Mouse (Mus musculus) hindbrain, embryonic 11.5 days (tissue): Measurements from ENCODE around the gene Hist2h2bb. TPM values are rescaled to one million over a fixed set of nuclear protein-coding genes. Genes with fewer than 3 reads are reported as not detected.
"Not testable (repeated sequence)": the region's sequence is repeated elsewhere in the genome, so short reads cannot be mapped to it uniquely, and the experiment has no call there.

ENCODE experiments used
- ATAC-seq: fragments of 200-750 bp; cut with Nextera tagmentation; 2 replicates; pipeline ENCODE4 v1.8.0; 2017; ENCODE audit warnings: mild to moderate bottlenecking, moderate TSS enrichment, moderate library complexity; ENCODE audit not compliant: low FRiP score
- DNase-seq: peaks from one replicate; pipeline ENCODE4 v3.0.0-alpha.2; 2015; ENCODE audit warnings: low spot score
- H3K27ac ChIP-seq: fragments of 300-500 bp; sonication (generic); 2 replicates; pipeline ENCODE4 v1.5.1; 2014; ENCODE audit warnings: mild to moderate bottlenecking, low read depth, low read length
- H3K27me3 ChIP-seq: fragments of 300-500 bp; sonication (generic); 2 replicates; pipeline ENCODE4 v1.6.1; 2014; ENCODE audit warnings: mild to moderate bottlenecking, low read length, moderate library complexity, mixed read lengths; ENCODE audit not compliant: control insufficient read depth, insufficient read depth
- H3K36me3 ChIP-seq: fragments of 300-500 bp; sonication (generic); 2 replicates; pipeline ENCODE4 v1.6.1; 2014; ENCODE audit warnings: mild to moderate bottlenecking, low read length, moderate library complexity, mixed read lengths; ENCODE audit not compliant: control insufficient read depth, insufficient read depth
- H3K4me1 ChIP-seq: fragments of 300-500 bp; sonication (generic); replicated peaks from 2 replicates; pipeline ENCODE4 v1.6.1; 2014; ENCODE audit warnings: low read length, mixed read lengths; ENCODE audit not compliant: control insufficient read depth, insufficient read depth
- H3K4me2 ChIP-seq: fragments of 300-500 bp; sonication (generic); replicated peaks from 2 replicates; pipeline ENCODE4 v1.6.1; 2014; ENCODE audit warnings: mild to moderate bottlenecking, low read depth, low read length
- H3K4me3 ChIP-seq: fragments of 300-500 bp; sonication (generic); 2 replicates; pipeline ENCODE4 v1.5.1; 2014; ENCODE audit warnings: low read depth, low read length
- H3K9ac ChIP-seq: fragments of 300-500 bp; sonication (generic); 2 replicates; pipeline ENCODE4 v1.6.1; 2014; ENCODE audit warnings: low read depth, low read length
- H3K9me3 ChIP-seq: fragments of 300-500 bp; sonication (generic); 2 replicates; pipeline ENCODE4 v1.6.1; 2016; ENCODE audit warnings: low read length; ENCODE audit not compliant: control insufficient read depth
- WGBS: fragments of 180-500 bp; shearing (Covaris S2); extraction: QIAGEN DNeasy Blood & Tissue Kit; methylation state at CpG from one replicate; pipeline ENCODE4 v1.1.7; 2014; 5-methylcytosine and 5-hydroxymethylcytosine counted together
- polyA plus RNA-seq: library from polyadenylated mRNA; unstranded; fragments of >200 nt; fragmentation: Nextera tagmentation; extraction: Ambion mirVana; gene quantifications from 2 replicates; pipeline ENCODE4 v1.2.1, GENCODE M21; 2014

Hist2h2bb gene
- polyA plus RNA-seq, 1 experiment from 2014 or later = 16.9 TPM

- H3K36me3 ChIP-seq = no peaks in the 10 kb centered on the region
- H3K9me3 ChIP-seq = no peaks in the 10 kb centered on the region
- ATAC-seq (no peak), DNase-seq (no peak)
- 0 out of 2 replicates have a peak, but pooled peaks cover 2% of the 10 kb centered on the region for H3K4me1 ChIP-seq
- no peak overlapping the region for H3K4me3 ChIP-seq
- 83% methylated on average over 4 of the region's 4 CpGs for WGBS
- H3K9ac ChIP-seq = no peak overlapping the region
- peak overlapping the region; percentile 85 for H3K27ac ChIP-seq
- H3K27me3 ChIP-seq = no peaks in the 10 kb centered on the region
- no peak overlapping the region for H3K4me2 ChIP-seq
These were observed 2.0 kb upstream of the Hist2h2bb start for GRCm38 (mm10) chr3:96267541-96267940.

GRCm38 (mm10) chr3:96268051-96268775 lies 1.3 kb upstream of the Hist2h2bb start, which contains the start of gene Hist2h3b:
Gene Hist2h3b (plus strand): TSS chr3:96268654.
- DNase-seq = peak; percentile 79
- Histone ChIP-seq H3K27me3 (no peaks in the 10 kb centered on the region), H3K4me3 (peak within 1 kb of the TSS; percentile 56), H3K4me1 (0 out of 2 replicates have a peak, but pooled peaks cover 2% of the 10 kb centered on the region), H3K9me3 (no peaks in the 10 kb centered on the region), H3K9ac (peak within 1 kb of the TSS; percentile 75), H3K27ac (peak within 1 kb of the TSS; percentile 92), H3K36me3 (no peaks in the 10 kb centered on the region), H3K4me2 (peak within 1 kb of the TSS; percentile 82)
- 27% methylated on average over 29 of the region's 30 CpGs for WGBS
- peak; percentile 73 for ATAC-seq

- not testable (repeated sequence) for DNase-seq
- WGBS = 1% methylated on average over 9 of the region's 44 CpGs
These were observed 675 bp upstream of the Hist2h2bb start for GRCm38 (mm10) chr3:96268776-96269378.

GRCm38 (mm10) chr3:96273591-96274465 lies 4.3 kb downstream of the Hist2h2bb start:
- 91% methylated on average over 17 of the region's 17 CpGs for WGBS
- no peak overlapping the region for H3K27ac ChIP-seq
- no peaks in the 10 kb centered on the region for H3K36me3 ChIP-seq
- no peaks in the 10 kb centered on the region for H3K9me3 ChIP-seq
- ATAC-seq = no peak
- no peak overlapping the region for H3K4me3 ChIP-seq
- H3K9ac ChIP-seq = no peak overlapping the region
- H3K27me3 ChIP-seq = no peaks in the 10 kb centered on the region
- no peak overlapping the region for H3K4me2 ChIP-seq
- no peak for DNase-seq
- H3K4me1 ChIP-seq = no peaks in the 10 kb centered on the region

More at GRCm38 (mm10) chr3:96268776-96269378, 675 bp upstream of the Hist2h2bb start:
- not testable (repeated sequence) for H3K36me3 ChIP-seq, H3K9me3 ChIP-seq, H3K4me1 ChIP-seq, H3K27me3 ChIP-seq
- peak; percentile 65 for ATAC-seq
- Histone ChIP-seq H3K27ac (peak overlapping the region; percentile 92), H3K4me3 (peak overlapping the region; percentile 56), H3K4me2 (peak overlapping the region; percentile 82), H3K9ac (peak overlapping the region; percentile 75)

- Histone ChIP-seq H3K27ac (peak overlapping the region; percentile 82; the same call in 1 of the 2 replicates), H3K27me3 (no peaks in the 10 kb centered on the region; the same call in 1 of the 2 replicates), H3K4me1 (no peaks in the 10 kb centered on the region), H3K4me2 (peak overlapping the region; percentile 75), H3K9ac (peak overlapping the region; percentile 59; the same call in 1 of the 2 replicates), H3K9me3 (no peaks in the 10 kb centered on the region), H3K4me3 (peak overlapping the region; percentile 41), H3K36me3 (no peaks in the 10 kb centered on the region)
- WGBS = 17% methylated on average over 8 of the region's 8 CpGs
- ATAC-seq (peak; percentile 59), DNase-seq (peak; percentile 71)
These were observed 7.9 kb downstream of the Hist2h2bb start for GRCm38 (mm10) chr3:96277428-96277799.

- DNase-seq = peak; percentile 93
- peak overlapping the region; percentile 82 for H3K27ac ChIP-seq
- peak overlapping the region; percentile 41 for H3K4me3 ChIP-seq
- H3K36me3 ChIP-seq = no peaks in the 10 kb centered on the region
- peak overlapping the region; percentile 75 for H3K4me2 ChIP-seq
- H3K4me1 ChIP-seq = no peaks in the 10 kb centered on the region
- H3K9me3 ChIP-seq = no peaks in the 10 kb centered on the region
- under 1% methylated on average over 49 of the region's 49 CpGs for WGBS
- no peaks in the 10 kb centered on the region; the same call in 1 of the 2 replicates for H3K27me3 ChIP-seq
- peak overlapping the region; percentile 59 for H3K9ac ChIP-seq
- ATAC-seq = peak; percentile 97
These were observed 8.5 kb downstream of the Hist2h2bb start for GRCm38 (mm10) chr3:96277800-96278624.

GRCm38 (mm10) chr3:96280660-96281059 lies 11.1 kb downstream of the Hist2h2bb start:
- 0 out of 2 replicates have a peak, but pooled peaks cover 3% of the 10 kb centered on the region for H3K4me1 ChIP-seq
- H3K4me3 ChIP-seq = no peak overlapping the region
- H3K27ac ChIP-seq = no peak overlapping the region
- peaks cover 6% of the 10 kb centered on the region; the same call in 1 of the 2 replicates for H3K27me3 ChIP-seq
- no peak overlapping the region for H3K4me2 ChIP-seq
- ATAC-seq = no peak
- no peaks in the 10 kb centered on the region for H3K36me3 ChIP-seq
- WGBS = 59% methylated on average over 6 of the region's 6 CpGs
- H3K9me3 ChIP-seq = no peaks in the 10 kb centered on the region
- no peak for DNase-seq
- H3K9ac ChIP-seq = no peak overlapping the region

- Histone ChIP-seq H3K27me3 (peaks cover 6% of the 10 kb centered on the region; the same call in 1 of the 2 replicates), H3K9ac (no peak overlapping the region), H3K4me3 (no peak overlapping the region), H3K27ac (no peak overlapping the region), H3K9me3 (no peaks in the 10 kb centered on the region), H3K4me2 (no peak overlapping the region), H3K4me1 (0 out of 2 replicates have a peak, but pooled peaks cover 3% of the 10 kb centered on the region), H3K36me3 (no peaks in the 10 kb centered on the region)
- DNase-seq (peak; percentile 41), ATAC-seq (no peak)
- WGBS = 28% methylated on average over 4 of the region's 4 CpGs
These were observed 14.9 kb downstream of the Hist2h2bb start for GRCm38 (mm10) chr3:96284457-96284856.
